Mouse (Mus musculus): ENCODE results near the gene Hdac11. TPM values are rescaled to one million over a fixed set of nuclear protein-coding genes. Genes with fewer than 3 reads are reported as not detected.
"Not testable (repeated sequence)": the region's sequence is repeated elsewhere in the genome, so short reads cannot be mapped to it uniquely, and the experiment has no call there.

Hdac11 gene
- polyA plus RNA-seq, 1 experiment from 2014 or later = 28.8 TPM

DNA sequence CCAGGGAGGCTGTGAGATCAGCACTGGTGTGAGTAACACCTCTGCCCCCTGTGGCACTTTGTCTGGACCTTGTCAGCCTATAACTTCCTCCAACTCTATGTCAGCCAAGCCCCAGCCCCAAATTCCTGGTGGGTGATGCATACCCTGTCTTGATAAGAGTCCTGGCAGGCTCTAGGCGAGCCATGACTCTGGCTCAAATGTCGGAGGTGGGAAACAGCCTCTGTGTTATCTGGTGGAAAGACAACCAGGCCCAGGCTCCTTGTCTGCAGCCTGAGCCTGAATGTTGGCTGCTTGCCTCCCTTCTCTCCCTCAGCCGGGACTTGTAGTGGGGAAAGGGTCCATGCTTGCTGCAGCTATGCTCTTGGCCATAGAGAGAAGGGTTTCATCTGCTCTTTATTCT lies 54.4 kb downstream of the Hdac11 start:
- no peak for ATAC-seq
- WGBS = 79% methylated on average over 3 of the region's 3 CpGs
- peaks cover 20% of the 10 kb centered on the region for H3K4me1 ChIP-seq (replicated peaks)
- no peak overlapping the region for H3K4me2 ChIP-seq (replicated peaks)
- no peaks in the 10 kb centered on the region for H3K36me3 ChIP-seq
- no peak overlapping the region for H3K27ac ChIP-seq
- no peak overlapping the region for H3K4me3 ChIP-seq (replicated peaks)
- H3K9me3 ChIP-seq = no peaks in the 10 kb centered on the region
- H3K9ac ChIP-seq (replicated peaks) = no peak overlapping the region
- peaks cover 23% of the 10 kb centered on the region for H3K27me3 ChIP-seq

DNA sequence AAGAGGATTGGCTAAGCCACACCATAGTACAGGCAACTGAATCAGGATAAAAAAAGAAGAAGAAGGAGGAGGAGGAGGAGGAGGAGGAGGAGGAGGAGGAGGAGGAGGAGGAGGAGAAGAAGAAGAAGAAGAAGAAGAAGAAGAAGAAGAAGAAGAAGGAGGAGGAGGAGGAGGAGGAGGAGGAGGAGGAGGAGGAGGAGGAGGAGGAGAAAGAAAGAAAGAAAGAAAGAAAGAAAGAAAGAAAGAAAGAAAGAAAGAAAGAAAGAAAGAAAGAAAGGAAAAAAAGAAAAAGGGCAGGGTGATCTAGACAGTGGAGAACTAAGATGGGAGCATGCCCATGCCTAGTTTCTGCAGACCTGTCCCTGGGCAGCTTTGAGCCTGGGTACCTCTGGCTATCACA lies 55.7 kb downstream of the Hdac11 start, which contains the start of gene Fbln2:
Gene Fbln2, plus strand, starts transcription at position 301 of the 400 bp plus-strand sequence.
- not testable (repeated sequence) for ATAC-seq, H3K9me3 ChIP-seq, H3K27ac ChIP-seq, H3K36me3 ChIP-seq
- peaks cover 23% of the 10 kb centered on the region for H3K27me3 ChIP-seq
- peak within 1 kb of the TSS; percentile 35 for H3K4me3 ChIP-seq (replicated peaks)
- H3K4me1 ChIP-seq (replicated peaks) = peaks cover 20% of the 10 kb centered on the region
- peak within 1 kb of the TSS; percentile 54; the same call in 1 of the 2 replicates for H3K9ac ChIP-seq (replicated peaks)
- H3K4me2 ChIP-seq (replicated peaks) = peak within 1 kb of the TSS; percentile 60

DNA sequence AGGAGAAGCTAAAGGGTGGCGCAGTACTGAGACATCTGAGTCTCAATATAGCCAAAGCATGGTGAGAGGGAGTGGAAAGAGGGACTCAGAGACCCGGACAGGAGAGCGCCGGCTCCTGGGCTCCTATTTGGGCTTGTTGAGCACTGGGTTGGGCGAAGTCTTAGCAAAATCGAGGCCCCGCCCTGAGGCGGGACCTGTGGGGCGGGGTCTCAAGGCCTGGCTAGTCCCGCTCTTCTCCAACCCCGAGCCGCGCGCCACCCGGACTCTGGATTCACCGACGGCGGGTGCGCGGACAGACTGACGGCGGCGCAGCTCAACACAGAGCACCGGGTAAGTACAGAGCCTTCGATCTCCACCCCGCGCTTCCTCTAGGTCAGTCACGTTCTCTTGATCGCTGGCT lies 56.1 kb downstream of the Hdac11 start:
- Histone ChIP-seq H3K4me1 (replicated peaks) (peaks cover 20% of the 10 kb centered on the region), H3K9ac (replicated peaks) (peak overlapping the region; percentile 54; the same call in 1 of the 2 replicates), H3K4me2 (replicated peaks) (peak overlapping the region; percentile 60), H3K9me3 (no peaks in the 10 kb centered on the region), H3K36me3 (no peaks in the 10 kb centered on the region), H3K4me3 (replicated peaks) (peak overlapping the region; percentile 35), H3K27ac (no peak overlapping the region), H3K27me3 (peaks cover 20% of the 10 kb centered on the region)
- ATAC-seq = peak; percentile 75
- 1% methylated on average over 29 of the region's 29 CpGs for WGBS

DNA sequence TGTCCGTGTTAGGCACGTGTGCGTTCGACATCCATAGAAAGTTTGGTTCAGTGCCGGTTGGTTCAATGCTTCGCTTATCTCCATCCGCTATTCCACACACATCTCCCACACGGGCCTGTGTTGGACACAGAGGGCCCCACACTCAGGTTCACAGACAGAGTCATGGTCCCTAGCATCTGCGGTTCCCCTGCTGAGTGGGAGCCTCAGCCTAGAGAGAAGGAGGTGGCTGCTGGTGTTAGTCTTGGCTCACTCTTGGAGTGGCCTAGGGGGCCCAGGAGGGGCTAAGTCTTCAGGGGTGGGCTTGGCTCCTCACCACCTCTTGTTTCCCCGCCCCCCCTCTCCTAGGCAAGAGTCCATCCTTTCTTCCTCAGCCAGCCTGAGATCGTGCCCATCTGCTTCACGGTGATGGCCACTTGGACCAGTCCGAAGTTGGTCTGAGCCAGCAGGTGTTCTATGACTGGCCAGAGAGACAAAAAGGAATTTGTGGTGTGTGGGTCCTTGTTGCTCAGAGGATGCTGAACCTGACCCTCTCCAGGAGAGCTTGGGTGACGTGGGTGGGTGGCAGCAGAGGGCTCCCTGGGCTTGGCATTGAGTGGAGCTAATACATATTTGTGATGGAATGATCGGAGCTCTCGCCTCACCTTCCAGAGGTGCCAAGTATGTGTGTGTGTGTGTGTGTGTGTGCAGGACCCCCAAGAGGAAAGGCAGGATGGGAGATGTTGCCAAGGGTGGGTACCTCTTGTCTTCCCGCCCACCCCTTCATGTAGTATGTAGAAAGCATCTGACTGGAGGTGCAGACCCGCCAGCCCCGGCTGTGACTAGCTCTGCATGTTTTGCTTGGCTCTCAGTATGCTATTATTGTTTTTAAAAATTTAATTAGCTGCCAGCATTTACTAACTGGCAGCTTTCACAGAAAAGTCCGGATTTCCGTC lies 57.1 kb downstream of the Hdac11 start:
- 0 out of 2 replicates have a peak overlapping the region, but pooled peaks have one; percentile 54 for H3K9ac ChIP-seq (replicated peaks)
- H3K27me3 ChIP-seq = peaks cover 18% of the 10 kb centered on the region
- peak overlapping the region; percentile 60; the same call in 1 of the 2 replicates for H3K4me2 ChIP-seq (replicated peaks)
- peak overlapping the region; percentile 35 for H3K4me3 ChIP-seq (replicated peaks)
- no peaks in the 10 kb centered on the region for H3K9me3 ChIP-seq
- no peak overlapping the region for H3K27ac ChIP-seq
- peaks cover 25% of the 10 kb centered on the region for H3K4me1 ChIP-seq (replicated peaks)
- ATAC-seq = 0 out of 2 replicates have a peak, but pooled peaks have one; percentile 12
- 65% methylated on average over 21 of the region's 21 CpGs for WGBS
- H3K36me3 ChIP-seq = no peaks in the 10 kb centered on the region

DNA sequence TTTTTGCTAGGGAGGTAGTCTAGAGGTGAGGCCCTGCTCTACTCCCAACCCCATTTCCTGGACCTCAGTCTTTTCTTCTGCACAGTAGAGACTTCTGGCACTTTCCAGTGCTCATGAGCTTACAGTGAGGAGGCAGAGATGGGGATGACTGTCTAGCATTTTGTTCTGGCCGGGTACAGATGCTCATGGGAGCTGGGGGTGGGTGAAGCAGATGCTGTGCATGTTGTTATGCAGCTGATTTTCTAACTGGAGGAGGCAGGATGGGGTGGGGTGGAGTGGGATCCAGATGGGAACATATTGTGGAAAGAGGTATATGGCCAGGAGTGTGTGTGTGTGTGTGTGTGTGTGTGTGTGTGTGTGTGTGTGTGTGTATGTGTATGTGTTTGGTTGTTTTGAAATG lies 59.0 kb downstream of the Hdac11 start:
- no peak overlapping the region for H3K27ac ChIP-seq

DNA sequence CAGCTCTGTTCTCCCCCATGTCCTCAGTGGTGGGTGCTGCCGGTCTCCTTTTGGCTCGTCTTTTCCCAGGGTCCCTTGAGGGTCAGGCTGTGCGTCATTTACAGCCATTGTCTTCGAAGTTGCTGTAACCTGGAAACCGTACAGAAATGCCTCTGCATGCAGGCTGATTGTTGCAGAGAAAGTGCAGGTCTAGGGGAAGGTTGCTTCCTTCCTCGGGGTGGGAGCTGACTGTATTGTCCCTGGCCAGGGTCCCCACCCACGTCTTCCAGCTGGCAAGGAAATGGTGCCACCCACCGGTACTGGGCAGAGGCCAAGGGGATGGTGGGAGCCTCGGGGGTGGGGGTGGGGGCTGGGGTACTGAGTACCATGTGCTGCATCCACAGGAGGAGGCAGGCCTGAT lies 62.0 kb downstream of the Hdac11 start:
- WGBS = 68% methylated on average over 9 of the region's 9 CpGs
- no peak overlapping the region for H3K4me3 ChIP-seq (replicated peaks)
- 0 out of 2 replicates have a peak, but pooled peaks cover 5% of the 10 kb centered on the region for H3K4me1 ChIP-seq (replicated peaks)
- peaks cover 7% of the 10 kb centered on the region; the same call in 1 of the 2 replicates for H3K27me3 ChIP-seq
- no peak overlapping the region for H3K9ac ChIP-seq (replicated peaks)
- H3K9me3 ChIP-seq = no peaks in the 10 kb centered on the region
- peak; percentile 32; the same call in 1 of the 2 replicates for ATAC-seq
- H3K36me3 ChIP-seq = no peaks in the 10 kb centered on the region
- H3K27ac ChIP-seq = no peak overlapping the region
- no peak overlapping the region for H3K4me2 ChIP-seq (replicated peaks)

More for the DNA sequence above, 59.0 kb downstream of the Hdac11 start:
- no peak overlapping the region for H3K9ac ChIP-seq (replicated peaks)
- H3K9me3 ChIP-seq = no peaks in the 10 kb centered on the region
- 56% methylated on average over 1 of the region's 1 CpGs for WGBS
- H3K4me1 ChIP-seq (replicated peaks) = peaks cover 16% of the 10 kb centered on the region
- H3K4me2 ChIP-seq (replicated peaks) = no peak overlapping the region
- peaks cover 18% of the 10 kb centered on the region for H3K27me3 ChIP-seq
- no peak for ATAC-seq
- no peak overlapping the region for H3K4me3 ChIP-seq (replicated peaks)
- H3K36me3 ChIP-seq = no peaks in the 10 kb centered on the region

DNA sequence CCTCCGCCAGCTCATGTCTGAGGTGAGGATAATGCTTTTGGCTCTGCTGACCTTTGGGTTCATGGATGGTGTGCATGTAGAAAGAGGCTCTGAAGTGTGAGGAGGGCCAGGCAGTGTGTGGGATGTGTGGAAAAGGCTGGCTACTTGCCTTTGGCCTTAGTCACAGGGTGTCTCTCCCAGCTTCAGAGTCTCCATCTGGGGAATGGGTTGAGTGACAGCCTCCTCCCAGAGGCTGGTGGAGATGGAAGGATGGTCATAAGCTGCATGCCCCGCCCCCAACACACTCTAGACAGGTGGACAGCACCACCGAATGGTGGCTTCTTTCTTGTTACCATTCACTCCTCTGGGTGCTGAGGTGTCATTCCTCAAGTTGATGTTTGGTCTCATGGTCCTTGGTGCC lies 62.4 kb downstream of the Hdac11 start:
- Histone ChIP-seq H3K27ac (no peak overlapping the region), H3K9me3 (no peaks in the 10 kb centered on the region), H3K27me3 (0 out of 2 replicates have a peak, but pooled peaks cover 3% of the 10 kb centered on the region), H3K4me2 (replicated peaks) (no peak overlapping the region), H3K9ac (replicated peaks) (no peak overlapping the region), H3K4me1 (replicated peaks) (0 out of 2 replicates have a peak, but pooled peaks cover 5% of the 10 kb centered on the region), H3K4me3 (replicated peaks) (no peak overlapping the region), H3K36me3 (no peaks in the 10 kb centered on the region)
- 79% methylated on average over 3 of the region's 3 CpGs for WGBS
- ATAC-seq = 0 out of 2 replicates have a peak, but pooled peaks have one; percentile 9

DNA sequence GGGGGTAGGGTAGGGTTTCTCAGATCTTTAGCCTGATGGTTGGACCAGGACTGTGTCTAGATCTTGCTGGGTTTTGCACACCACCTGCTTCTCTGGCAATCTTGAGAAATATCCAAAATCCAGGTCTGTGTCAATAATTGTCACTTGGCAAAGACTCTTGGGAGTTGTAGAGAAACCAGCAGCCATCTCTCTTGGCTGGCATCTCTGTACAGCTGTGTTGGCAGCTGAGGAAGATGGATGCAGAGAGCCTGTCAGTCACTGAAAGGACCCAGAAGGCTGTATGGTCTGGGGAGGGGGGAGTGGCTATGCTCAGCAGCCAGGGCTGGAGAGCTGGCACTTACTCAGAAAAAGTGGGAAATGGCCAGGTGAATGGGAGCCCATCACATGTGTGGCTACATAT lies 63.6 kb downstream of the Hdac11 start:
- no peak overlapping the region for H3K9ac ChIP-seq (replicated peaks)
- no peak overlapping the region for H3K4me3 ChIP-seq (replicated peaks)
- no peaks in the 10 kb centered on the region for H3K27me3 ChIP-seq
- no peaks in the 10 kb centered on the region for H3K9me3 ChIP-seq
- no peak overlapping the region for H3K27ac ChIP-seq
- no peak overlapping the region for H3K4me2 ChIP-seq (replicated peaks)
- no peak for ATAC-seq
- no peaks in the 10 kb centered on the region for H3K36me3 ChIP-seq
- 0 out of 2 replicates have a peak, but pooled peaks cover 5% of the 10 kb centered on the region for H3K4me1 ChIP-seq (replicated peaks)

DNA sequence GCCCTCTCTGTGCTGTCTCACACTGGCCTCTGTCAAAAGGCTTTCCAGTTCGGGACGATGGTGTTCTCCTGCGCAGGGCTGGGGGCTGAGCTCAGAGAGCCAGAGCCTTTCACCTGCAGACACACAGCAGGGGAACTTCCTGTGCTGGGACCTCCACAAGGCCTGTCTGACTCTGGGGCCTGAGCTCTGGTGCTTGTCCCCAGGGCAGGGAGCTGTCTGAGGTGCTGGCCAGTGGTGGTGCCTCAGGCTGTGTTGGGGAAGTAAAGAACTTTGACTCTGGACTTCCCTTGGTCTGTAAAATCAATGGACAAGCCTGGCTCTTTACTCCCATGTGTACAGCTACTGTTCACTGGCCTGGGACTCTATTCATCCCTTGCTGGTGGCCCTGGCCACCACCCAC lies 64.6 kb downstream of the Hdac11 start:
- H3K27ac ChIP-seq = no peak overlapping the region
- no peak overlapping the region for H3K4me2 ChIP-seq (replicated peaks)
- H3K9me3 ChIP-seq = no peaks in the 10 kb centered on the region
- H3K27me3 ChIP-seq = 0 out of 2 replicates have a peak, but pooled peaks cover under 1% of the 10 kb centered on the region
- 0 out of 2 replicates have a peak, but pooled peaks cover 5% of the 10 kb centered on the region for H3K4me1 ChIP-seq (replicated peaks)
- no peak overlapping the region for H3K4me3 ChIP-seq (replicated peaks)
- no peaks in the 10 kb centered on the region for H3K36me3 ChIP-seq
- WGBS = 12% methylated on average over 3 of the region's 3 CpGs
- H3K9ac ChIP-seq (replicated peaks) = no peak overlapping the region
- no peak for ATAC-seq

DNA sequence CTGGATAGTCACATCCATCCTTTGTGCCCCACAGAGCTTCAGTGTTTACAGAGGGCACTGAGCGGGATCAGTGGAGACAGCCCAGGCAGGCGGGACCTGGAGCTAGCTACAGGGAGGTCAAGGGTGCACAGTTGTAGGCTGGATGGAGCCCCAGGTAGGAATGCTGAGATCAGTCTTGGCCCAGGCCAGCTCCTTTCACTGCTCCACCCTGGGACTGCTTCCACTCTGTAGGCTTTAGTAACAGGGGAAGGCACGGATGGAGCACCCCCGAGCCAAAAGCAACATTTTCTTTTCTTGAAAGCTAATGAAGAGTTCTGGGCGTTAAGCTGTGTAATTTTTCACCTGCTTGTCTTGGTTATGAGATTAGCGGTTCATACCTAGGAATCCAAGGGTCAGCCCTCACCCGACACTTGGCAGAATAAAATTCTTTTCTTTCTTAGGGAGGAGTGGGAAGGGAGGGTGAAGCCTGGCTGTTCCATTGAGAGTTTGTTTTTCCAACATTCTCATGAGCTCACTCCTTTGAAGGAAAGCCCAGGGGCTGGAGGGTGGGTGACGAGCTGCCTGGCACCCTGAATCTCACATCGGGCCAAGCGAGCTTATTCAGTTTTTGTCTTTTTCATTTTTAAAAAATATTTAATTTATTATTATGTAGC lies 66.4 kb downstream of the Hdac11 start:
- no peaks in the 10 kb centered on the region for H3K36me3 ChIP-seq
- 81% methylated on average over 10 of the region's 10 CpGs for WGBS
- H3K4me2 ChIP-seq (replicated peaks) = no peak overlapping the region
- H3K4me3 ChIP-seq (replicated peaks) = no peak overlapping the region
- H3K27me3 ChIP-seq = 0 out of 2 replicates have a peak, but pooled peaks cover 3% of the 10 kb centered on the region
- H3K4me1 ChIP-seq (replicated peaks) = 0 out of 2 replicates have a peak, but pooled peaks cover 5% of the 10 kb centered on the region
- no peak overlapping the region for H3K9ac ChIP-seq (replicated peaks)
- H3K9me3 ChIP-seq = no peaks in the 10 kb centered on the region
- no peak for ATAC-seq
- H3K27ac ChIP-seq = no peak overlapping the region

All from midbrain, embryonic 13.5 days (tissue).